Mouse (Mus musculus): ENCODE data around the gene Rccd1. TPM values are rescaled to one million over a fixed set of nuclear protein-coding genes. Genes with fewer than 3 reads are reported as not detected.
A peak's percentile ranks its signal among the peaks of the same experiment; 100 is the strongest.
"Not testable (repeated sequence)": the region's sequence is repeated elsewhere in the genome, so short reads cannot be mapped to it uniquely, and the experiment has no call there.

Gene Rccd1
- polyA plus RNA-seq, 1 experiment from 2014 or later: 2.3 TPM

DNA sequence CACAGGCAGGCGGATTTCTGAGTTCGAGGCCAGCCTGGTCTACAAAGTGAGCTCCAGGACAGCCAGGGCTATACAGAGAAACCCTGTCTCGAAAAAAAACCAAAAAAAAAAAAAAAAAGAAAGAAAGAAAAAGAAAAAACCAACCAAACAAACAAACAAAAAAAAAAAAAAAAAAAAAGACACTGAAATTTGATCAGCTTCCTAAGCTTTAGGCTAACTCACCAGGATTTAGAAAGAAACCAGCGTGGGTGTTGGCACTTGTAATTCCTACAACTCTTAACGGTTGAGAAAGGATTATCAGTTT, 514 bp upstream of the Rccd1 start:
- peak overlapping the region; percentile 66; the same call in 1 of the 2 replicates for H3K9ac ChIP-seq (ENCODE audit: low read depth, low read length)
- H3K27me3 ChIP-seq (ENCODE audit: control insufficient read depth, insufficient read depth, low read depth, low read length); H3K9me3 ChIP-seq (replicated peaks; ENCODE audit: control insufficient read depth, low read length); H3K36me3 ChIP-seq (ENCODE audit: control insufficient read depth, insufficient read depth); ATAC-seq (ENCODE audit: low read depth): not testable (repeated sequence)
- peaks cover 15% of the 10 kb centered on the region for H3K4me1 ChIP-seq (ENCODE audit: control insufficient read depth, low read depth, low read length)
- 41% methylated on average over 5 of the region's 5 CpGs for WGBS (ENCODE audit: insufficient replicate concordance)
- H3K27ac ChIP-seq (ENCODE audit: low read length): peak overlapping the region; percentile 58
- H3K4me3 ChIP-seq (ENCODE audit: low read depth, low read length): peak overlapping the region; percentile 71
- peak overlapping the region; percentile 82 for H3K4me2 ChIP-seq (ENCODE audit: low read depth, low read length)

DNA sequence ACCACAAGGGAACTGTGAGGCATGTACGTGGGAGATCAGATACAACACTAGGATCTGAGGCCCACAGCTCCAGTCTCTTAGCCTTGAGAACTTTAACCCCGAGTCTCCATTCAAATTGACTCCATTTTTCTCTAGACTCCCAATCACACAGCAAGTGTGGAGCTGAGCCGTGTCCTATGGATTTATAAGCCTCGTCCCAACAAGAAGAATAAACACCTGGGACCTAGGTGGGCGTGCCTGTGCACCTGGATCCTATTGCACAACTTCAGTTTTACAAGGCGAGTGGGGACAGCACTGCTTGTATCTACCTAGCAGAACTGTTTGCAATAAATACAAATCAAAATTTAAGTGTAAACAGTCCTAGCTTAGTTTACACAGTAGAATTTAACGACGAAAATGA, 918 bp downstream of the Rccd1 start:
- WGBS (ENCODE audit: insufficient replicate concordance): 14% methylated on average over 8 of the region's 8 CpGs
- Histone ChIP-seq H3K4me1 (ENCODE audit: control insufficient read depth, low read depth, low read length) (peaks cover 15% of the 10 kb centered on the region), H3K36me3 (ENCODE audit: control insufficient read depth, insufficient read depth) (peaks cover 6% of the 10 kb centered on the region), H3K4me3 (ENCODE audit: low read depth, low read length) (peak overlapping the region; percentile 71), H3K27me3 (ENCODE audit: control insufficient read depth, insufficient read depth, low read depth, low read length) (no peaks in the 10 kb centered on the region), H3K9me3 (replicated peaks; ENCODE audit: control insufficient read depth, low read length) (no peaks in the 10 kb centered on the region), H3K4me2 (ENCODE audit: low read depth, low read length) (peak overlapping the region; percentile 82), H3K27ac (ENCODE audit: low read length) (peak overlapping the region; percentile 58), H3K9ac (ENCODE audit: low read depth, low read length) (peak overlapping the region; percentile 66)
- no peak for ATAC-seq (ENCODE audit: low read depth)

GRCm38 (mm10) chr7:80319846-80320496, 4.3 kb downstream of the Rccd1 start:
- no peak for ATAC-seq (ENCODE audit: low read depth)
- peaks cover 29% of the 10 kb centered on the region for H3K36me3 ChIP-seq (ENCODE audit: control insufficient read depth, insufficient read depth)
- H3K27me3 ChIP-seq (ENCODE audit: control insufficient read depth, insufficient read depth, low read depth, low read length): no peaks in the 10 kb centered on the region
- H3K9ac ChIP-seq (ENCODE audit: low read depth, low read length): no peak overlapping the region
- H3K27ac ChIP-seq (ENCODE audit: low read length): no peak overlapping the region
- H3K4me3 ChIP-seq (ENCODE audit: low read depth, low read length): no peak overlapping the region
- peaks cover 11% of the 10 kb centered on the region for H3K4me1 ChIP-seq (ENCODE audit: control insufficient read depth, low read depth, low read length)
- H3K4me2 ChIP-seq (ENCODE audit: low read depth, low read length): no peak overlapping the region
- WGBS (ENCODE audit: insufficient replicate concordance): 84% methylated on average over 19 of the region's 19 CpGs
- no peaks in the 10 kb centered on the region for H3K9me3 ChIP-seq (replicated peaks; ENCODE audit: control insufficient read depth, low read length)

- Histone ChIP-seq H3K27me3 (ENCODE audit: control insufficient read depth, insufficient read depth, low read depth, low read length) (no peaks in the 10 kb centered on the region), H3K9me3 (replicated peaks; ENCODE audit: control insufficient read depth, low read length) (no peaks in the 10 kb centered on the region), H3K27ac (ENCODE audit: low read length) (0 out of 2 replicates have a peak overlapping the region, but pooled peaks have one; percentile 33), H3K4me2 (ENCODE audit: low read depth, low read length) (no peak overlapping the region), H3K4me1 (ENCODE audit: control insufficient read depth, low read depth, low read length) (peaks cover 10% of the 10 kb centered on the region), H3K36me3 (ENCODE audit: control insufficient read depth, insufficient read depth) (peaks cover 42% of the 10 kb centered on the region), H3K9ac (ENCODE audit: low read depth, low read length) (no peak overlapping the region), H3K4me3 (ENCODE audit: low read depth, low read length) (no peak overlapping the region)
- no peak for ATAC-seq (ENCODE audit: low read depth)
- WGBS (ENCODE audit: insufficient replicate concordance): 83% methylated on average over 4 of the region's 4 CpGs
Measured at GRCm38 (mm10) chr7:80318670-80319069, 5.6 kb downstream of the Rccd1 start.

DNA sequence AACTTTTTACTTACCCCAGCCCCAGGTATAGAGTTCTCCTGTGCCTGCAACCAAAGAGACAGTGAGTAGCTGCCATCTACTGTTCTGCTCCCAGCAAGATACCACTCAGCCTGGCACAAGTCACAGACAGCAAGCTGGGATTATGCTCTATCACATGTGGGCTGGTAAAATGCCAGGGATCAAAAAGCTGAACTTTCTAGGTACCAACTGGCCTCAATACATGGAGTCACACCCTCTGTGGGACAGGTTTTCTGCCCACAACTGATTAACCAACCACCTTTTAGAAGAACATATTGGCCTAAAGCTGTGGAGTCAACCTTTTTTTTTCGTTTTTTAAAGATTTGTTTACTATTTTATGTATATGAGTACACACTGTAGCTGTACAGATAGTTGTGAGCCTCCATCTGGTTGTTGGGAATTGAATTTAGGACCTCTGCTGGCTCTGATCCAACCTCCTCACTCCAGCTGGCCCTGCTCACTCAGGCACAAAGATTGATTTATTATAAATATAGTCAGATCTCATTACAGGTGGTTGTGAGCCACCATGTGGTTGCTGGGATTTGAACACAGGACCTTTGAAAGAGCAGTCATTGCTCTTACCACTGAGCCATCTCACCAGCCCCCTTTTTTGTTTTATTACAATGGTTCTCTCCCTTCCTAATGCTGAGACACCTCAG, 6.7 kb downstream of the Rccd1 start:
- 62% methylated on average over 1 of the region's 1 CpGs for WGBS (ENCODE audit: insufficient replicate concordance)
- H3K9me3 ChIP-seq (replicated peaks; ENCODE audit: control insufficient read depth, low read length): no peaks in the 10 kb centered on the region
- no peak overlapping the region for H3K9ac ChIP-seq (ENCODE audit: low read depth, low read length)
- H3K4me3 ChIP-seq (ENCODE audit: low read depth, low read length): no peak overlapping the region
- no peak overlapping the region for H3K4me2 ChIP-seq (ENCODE audit: low read depth, low read length)
- H3K27me3 ChIP-seq (ENCODE audit: control insufficient read depth, insufficient read depth, low read depth, low read length): no peaks in the 10 kb centered on the region
- no peaks in the 10 kb centered on the region; the same call in 1 of the 2 replicates for H3K4me1 ChIP-seq (ENCODE audit: control insufficient read depth, low read depth, low read length)
- no peak for ATAC-seq (ENCODE audit: low read depth)
- no peak overlapping the region for H3K27ac ChIP-seq (ENCODE audit: low read length)
- peaks cover 53% of the 10 kb centered on the region for H3K36me3 ChIP-seq (ENCODE audit: control insufficient read depth, insufficient read depth)

DNA sequence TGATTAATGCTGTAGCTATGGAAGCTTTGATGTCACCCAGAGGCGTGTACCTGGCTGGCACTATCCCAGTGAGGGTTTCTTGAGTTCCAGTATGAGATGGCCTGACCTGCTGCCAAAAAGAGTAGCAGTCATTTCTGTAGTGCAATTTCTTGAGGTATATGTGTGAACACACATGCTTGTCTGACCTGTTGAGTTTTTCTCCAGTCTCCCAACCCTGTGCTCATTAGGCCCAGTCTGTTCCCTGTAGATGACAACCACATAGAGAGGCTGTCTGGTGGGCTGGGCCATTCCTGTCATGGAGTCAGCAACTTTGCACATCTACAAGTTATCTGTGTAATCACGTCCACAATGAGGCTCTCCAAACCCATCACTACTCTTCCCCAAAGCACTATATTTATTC, 8.5 kb downstream of the Rccd1 start:
- H3K9ac ChIP-seq (ENCODE audit: low read depth, low read length): no peak overlapping the region
- WGBS (ENCODE audit: insufficient replicate concordance): 65% methylated on average over 2 of the region's 2 CpGs
- H3K9me3 ChIP-seq (replicated peaks; ENCODE audit: control insufficient read depth, low read length): no peaks in the 10 kb centered on the region
- no peak overlapping the region for H3K4me3 ChIP-seq (ENCODE audit: low read depth, low read length)
- H3K4me2 ChIP-seq (ENCODE audit: low read depth, low read length): no peak overlapping the region
- H3K36me3 ChIP-seq (ENCODE audit: control insufficient read depth, insufficient read depth): peaks cover 70% of the 10 kb centered on the region
- no peaks in the 10 kb centered on the region for H3K4me1 ChIP-seq (ENCODE audit: control insufficient read depth, low read depth, low read length)
- no peaks in the 10 kb centered on the region for H3K27me3 ChIP-seq (ENCODE audit: control insufficient read depth, insufficient read depth, low read depth, low read length)
- ATAC-seq (ENCODE audit: low read depth): no peak
- H3K27ac ChIP-seq (ENCODE audit: low read length): no peak overlapping the region

- Histone ChIP-seq H3K4me2 (ENCODE audit: low read depth, low read length) (no peak overlapping the region), H3K9me3 (replicated peaks; ENCODE audit: control insufficient read depth, low read length) (no peaks in the 10 kb centered on the region), H3K27ac (ENCODE audit: low read length) (no peak overlapping the region), H3K27me3 (ENCODE audit: control insufficient read depth, insufficient read depth, low read depth, low read length) (no peaks in the 10 kb centered on the region; the same call in 1 of the 2 replicates), H3K4me1 (ENCODE audit: control insufficient read depth, low read depth, low read length) (no peaks in the 10 kb centered on the region), H3K36me3 (ENCODE audit: control insufficient read depth, insufficient read depth) (peaks cover 98% of the 10 kb centered on the region), H3K4me3 (ENCODE audit: low read depth, low read length) (no peak overlapping the region), H3K9ac (ENCODE audit: low read depth, low read length) (no peak overlapping the region)
- ATAC-seq (ENCODE audit: low read depth): no peak
- WGBS (ENCODE audit: insufficient replicate concordance): 81% methylated on average over 7 of the region's 7 CpGs
Measured at GRCm38 (mm10) chr7:80310771-80311170, 13.5 kb downstream of the Rccd1 start.

DNA sequence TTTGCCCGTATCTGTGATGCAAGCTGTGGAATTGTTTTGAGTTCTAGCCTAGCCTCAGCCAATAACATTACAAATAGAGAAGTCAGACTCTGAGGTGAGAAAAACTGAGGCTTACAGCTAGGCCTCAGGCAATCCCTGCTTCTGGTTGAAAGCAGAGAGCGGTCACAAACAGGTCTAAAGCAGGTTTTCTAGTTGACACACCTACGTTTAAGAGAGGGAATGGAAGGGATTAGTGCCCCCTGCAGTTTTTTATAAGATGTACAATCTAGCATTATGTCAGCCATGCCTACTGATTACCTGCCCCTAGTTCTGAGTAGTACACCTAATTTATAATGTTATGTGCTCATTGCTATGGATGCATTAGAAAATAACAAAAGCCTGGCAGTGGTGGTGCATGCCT, 16.5 kb downstream of the Rccd1 start:
- WGBS (ENCODE audit: insufficient replicate concordance): 87% methylated on average over 3 of the region's 3 CpGs
- no peaks in the 10 kb centered on the region; the same call in 1 of the 2 replicates for H3K27me3 ChIP-seq (ENCODE audit: control insufficient read depth, insufficient read depth, low read depth, low read length)
- no peak overlapping the region for H3K9ac ChIP-seq (ENCODE audit: low read depth, low read length)
- H3K36me3 ChIP-seq (ENCODE audit: control insufficient read depth, insufficient read depth): peaks cover 97% of the 10 kb centered on the region
- no peaks in the 10 kb centered on the region for H3K4me1 ChIP-seq (ENCODE audit: control insufficient read depth, low read depth, low read length)
- no peak overlapping the region for H3K27ac ChIP-seq (ENCODE audit: low read length)
- no peaks in the 10 kb centered on the region for H3K9me3 ChIP-seq (replicated peaks; ENCODE audit: control insufficient read depth, low read length)
- H3K4me2 ChIP-seq (ENCODE audit: low read depth, low read length): no peak overlapping the region
- no peak overlapping the region for H3K4me3 ChIP-seq (ENCODE audit: low read depth, low read length)
- ATAC-seq (ENCODE audit: low read depth): no peak

GRCm38 (mm10) chr7:80301522-80301921, 22.7 kb downstream of the Rccd1 start:
- no peak for ATAC-seq (ENCODE audit: low read depth)
- Histone ChIP-seq H3K27ac (ENCODE audit: low read length) (no peak overlapping the region), H3K9ac (ENCODE audit: low read depth, low read length) (no peak overlapping the region), H3K4me1 (ENCODE audit: control insufficient read depth, low read depth, low read length) (peaks cover 18% of the 10 kb centered on the region), H3K4me3 (ENCODE audit: low read depth, low read length) (no peak overlapping the region), H3K27me3 (ENCODE audit: control insufficient read depth, insufficient read depth, low read depth, low read length) (no peaks in the 10 kb centered on the region; the same call in 1 of the 2 replicates), H3K9me3 (replicated peaks; ENCODE audit: control insufficient read depth, low read length) (no peaks in the 10 kb centered on the region), H3K36me3 (ENCODE audit: control insufficient read depth, insufficient read depth) (peaks cover 80% of the 10 kb centered on the region), H3K4me2 (ENCODE audit: low read depth, low read length) (no peak overlapping the region)
- 81% methylated on average over 2 of the region's 2 CpGs for WGBS (ENCODE audit: insufficient replicate concordance)
